Mouse (Mus musculus): Measurements from ENCODE around the gene Tubg2. TPM values are rescaled to one million over a fixed set of nuclear protein-coding genes. Genes with fewer than 3 reads are reported as not detected.

The Tubg2 gene
- polyA plus RNA-seq, 1 experiment: 3.4 TPM

GRCm38 (mm10) chr11:101178061-101179058 lies 22.7 kb downstream of the Tubg2 start:
- no peak for DNase-seq (ENCODE audit: low read depth)

GRCm38 (mm10) chr11:101179306-101179705 lies 23.6 kb downstream of the Tubg2 start:
- DNase-seq (ENCODE audit: low read depth): no peak

GRCm38 (mm10) chr11:101180261-101180660 lies 24.6 kb downstream of the Tubg2 start:
- no peak for DNase-seq (ENCODE audit: low read depth)

GRCm38 (mm10) chr11:101180846-101181740 lies 25.4 kb downstream of the Tubg2 start:
- DNase-seq (ENCODE audit: low read depth): no peak

- DNase-seq (ENCODE audit: low read depth): no peak
Measured at GRCm38 (mm10) chr11:101181961-101182360, 26.3 kb downstream of the Tubg2 start.

GRCm38 (mm10) chr11:101182771-101183517 lies 27.2 kb downstream of the Tubg2 start:
- DNase-seq (ENCODE audit: low read depth): no peak

- no peak for DNase-seq (ENCODE audit: low read depth)
Measured at GRCm38 (mm10) chr11:101184984-101185383, 29.3 kb downstream of the Tubg2 start.

- DNase-seq (ENCODE audit: low read depth): no peak
Measured at GRCm38 (mm10) chr11:101185441-101185840, 29.7 kb downstream of the Tubg2 start.

- no peak for DNase-seq (ENCODE audit: low read depth)
Measured at GRCm38 (mm10) chr11:101186526-101187247, 31.0 kb downstream of the Tubg2 start.

- no peak for DNase-seq (ENCODE audit: low read depth)
Measured at GRCm38 (mm10) chr11:101187541-101187940, 31.8 kb downstream of the Tubg2 start.

GRCm38 (mm10) chr11:101188166-101188805 lies 32.6 kb downstream of the Tubg2 start:
- no peak for DNase-seq (ENCODE audit: low read depth)

GRCm38 (mm10) chr11:101189495-101190180 lies 33.9 kb downstream of the Tubg2 start:
- no peak for DNase-seq (ENCODE audit: low read depth)

- no peak for DNase-seq (ENCODE audit: low read depth)
Measured at GRCm38 (mm10) chr11:101190181-101190912, 34.6 kb downstream of the Tubg2 start.

- DNase-seq (ENCODE audit: low read depth): no peak
Measured at GRCm38 (mm10) chr11:101190913-101191907, 35.5 kb downstream of the Tubg2 start.

GRCm38 (mm10) chr11:101191919-101192470 lies 36.3 kb downstream of the Tubg2 start:
- no peak for DNase-seq (ENCODE audit: low read depth)

- no peak for DNase-seq (ENCODE audit: low read depth)
Measured at GRCm38 (mm10) chr11:101192646-101193045, 36.9 kb downstream of the Tubg2 start.

- no peak for DNase-seq (ENCODE audit: low read depth)
Measured at GRCm38 (mm10) chr11:101193076-101193475, 37.4 kb downstream of the Tubg2 start.

Measured in gonadal fat pad, adult 2 months (tissue).